Mouse (Mus musculus): Measurements from ENCODE around the gene Csf3. TPM values are rescaled to one million over a fixed set of nuclear protein-coding genes. Genes with fewer than 3 reads are reported as not detected.

Gene Csf3
- total RNA-seq (2023), result not detected in 4 replicates

GRCm38 (mm10) chr11:98701213-98701670, at the start of gene Csf3:
Gene Csf3, plus strand, starts transcription at chr11:98701263.

GRCm38 (mm10) chr11:98664091-98664490, 37.0 kb upstream of the Csf3 start, which contains the start of gene Gsdma:
Gene Gsdma, plus strand, starts transcription at chr11:98664351.

GRCm38 (mm10) chr11:98681786-98682745, 19.0 kb upstream of the Csf3 start, which contains the start of gene Psmd3:
Gene Psmd3, plus strand, starts transcription at chr11:98682554.

GRCm38 (mm10) chr11:98729119-98729588, 28.1 kb downstream of the Csf3 start, which contains the start of gene Med24:
Gene Med24, minus strand, starts transcription at chr11:98729435.

GRCm38 (mm10) chr11:98740393-98741050, 39.5 kb downstream of the Csf3 start, which contains the start of gene Thra:
Gene Thra, plus strand, starts transcription at chr11:98740638.

Other genes starting within 250 kb of the Csf3 start
- gene Ikzf3, start 155.2 kb upstream of the Csf3 start, total RNA-seq (2023), result 582 to 682 TPM (median 633 TPM) in 4 replicates
- gene Zpbp2, start 150.2 kb upstream of the Csf3 start, total RNA-seq (2023), result 4.6 to 9.1 TPM (median 5.9 TPM) in 4 replicates
- gene Ormdl3, start 113.9 kb upstream of the Csf3 start, total RNA-seq (2023), result 16.0 to 19.1 TPM (median 17.6 TPM) in 4 replicates
- gene Lrrc3c, start 103.0 kb upstream of the Csf3 start, total RNA-seq (2023), result not detected in 4 replicates
- gene Gm12355, start 75.6 kb upstream of the Csf3 start, total RNA-seq (2023), result 29.4 to 36.1 TPM (median 32.5 TPM) in 4 replicates
- gene Gsdma3, start 74.9 kb upstream of the Csf3 start, total RNA-seq (2023), result 0.37 TPM in 1 of 4 replicates, not detected in the others
- gene Gsdma2, start 54.5 kb upstream of the Csf3 start, total RNA-seq (2023), result not detected in 4 replicates
- gene Gsdma, start 36.9 kb upstream of the Csf3 start, total RNA-seq (2023), result not detected in 4 replicates
- 70.0 to 78.6 TPM (median 73.2 TPM) in 4 replicates for gene Psmd3, start 18.7 kb upstream of the Csf3 start, total RNA-seq (2023)
- gene Med24, start 28.2 kb downstream of the Csf3 start, total RNA-seq (2023), result 86.9 to 95.7 TPM (median 92.9 TPM) in 4 replicates
- gene Thra, start 39.4 kb downstream of the Csf3 start, total RNA-seq (2023), result 8.0 to 11.4 TPM (median 10.3 TPM) in 4 replicates
- gene Nr1d1, start 74.1 kb downstream of the Csf3 start, total RNA-seq (2023), result 2.0 to 2.5 TPM (median 2.4 TPM) in 4 replicates
- 124 to 138 TPM (median 127 TPM) in 4 replicates for gene Msl1, start 94.3 kb downstream of the Csf3 start, total RNA-seq (2023)
- gene Casc3, start 103.6 kb downstream of the Csf3 start, total RNA-seq (2023), result 93.8 to 108 TPM (median 96.3 TPM) in 4 replicates
- 1.4 to 3.0 TPM (median 2.3 TPM) in 4 replicates for gene Rapgefl1, start 135.5 kb downstream of the Csf3 start, total RNA-seq (2023)
- 42.7 to 50.1 TPM (median 45.7 TPM) in 4 replicates for gene Wipf2, start 162.4 kb downstream of the Csf3 start, total RNA-seq (2023)
- 1.1 to 2.4 TPM (median 1.3 TPM) in 4 replicates for gene Cdc6, start 206.5 kb downstream of the Csf3 start, total RNA-seq (2023)
- gene Rara, start 226.6 kb downstream of the Csf3 start, total RNA-seq (2023), result 114 to 123 TPM (median 116 TPM) in 4 replicates

All from B cell, adult 62 days (primary cell).